Mouse (Mus musculus) hematopoietic stem cell, adult 5-6 weeks (primary cell): ENCODE data around the gene Clec1a. TPM values are rescaled to one million over a fixed set of nuclear protein-coding genes. Genes with fewer than 3 reads are reported as not detected.

Experiments
- total RNA-seq: library from RNA; stranded (forward); fragments of 172-1452, 232-1000 nt; gene quantifications from 2 replicates; pipeline ENCODE4 v1.2.3, GENCODE M21; 2017

Gene Clec1a
- total RNA-seq, 1 experiment from 2014 or later, result 12.4 TPM

Other genes starting within 250 kb of the Clec1a start
- 340 and 460 TPM in 2 replicates for gene Cd69, start 176.6 kb downstream of the Clec1a start, total RNA-seq
- not detected in 2 replicates for gene 4922502D21Rik, start 120.2 kb downstream of the Clec1a start, total RNA-seq
- 85.2 and 94.1 TPM in 2 replicates for gene Clec12a, start 109.3 kb downstream of the Clec1a start, total RNA-seq
- gene Clec12b, start 66.1 kb downstream of the Clec1a start, total RNA-seq, result 0.25 TPM in 1 of 2 replicates, not detected in the other
- 1.6 and 6.3 TPM in 2 replicates for gene Clec1b, start 54.7 kb downstream of the Clec1a start, total RNA-seq
- 0.50 and 1.0 TPM in 2 replicates for gene Clec9a, start 43.1 kb downstream of the Clec1a start, total RNA-seq
- gene Olr1, start 55.2 kb upstream of the Clec1a start, total RNA-seq, result 0.55 and 6.5 TPM in 2 replicates
- gene Tmem52b, start 60.6 kb upstream of the Clec1a start, total RNA-seq, result not detected in 2 replicates
- gene Gabarapl1, start 81.2 kb upstream of the Clec1a start, total RNA-seq, result 147 and 152 TPM in 2 replicates
- 0.31 TPM in 1 of 2 replicates, not detected in the other for gene Klre1, start 125.9 kb upstream of the Clec1a start, total RNA-seq
- gene Klrd1, start 139.8 kb upstream of the Clec1a start, total RNA-seq, result 2.4 and 9.5 TPM in 2 replicates
- gene Klrk1, start 171.9 kb upstream of the Clec1a start, total RNA-seq, result 5.2 and 7.7 TPM in 2 replicates
- gene Klrc3, start 191.3 kb upstream of the Clec1a start, total RNA-seq, result not detected in 2 replicates
- 0.40 and 1.2 TPM in 2 replicates for gene Klrc2, start 208.7 kb upstream of the Clec1a start, total RNA-seq
- 1.0 and 3.1 TPM in 2 replicates for gene Klrc1, start 227.0 kb upstream of the Clec1a start, total RNA-seq